Mouse (Mus musculus): ENCODE measurements around the gene Pbx1. TPM values are rescaled to one million over a fixed set of nuclear protein-coding genes. Genes with fewer than 3 reads are reported as not detected.

The Pbx1 gene
- total RNA-seq, 2 experiments from 2014 or later, result 117 to 131 TPM

DNA sequence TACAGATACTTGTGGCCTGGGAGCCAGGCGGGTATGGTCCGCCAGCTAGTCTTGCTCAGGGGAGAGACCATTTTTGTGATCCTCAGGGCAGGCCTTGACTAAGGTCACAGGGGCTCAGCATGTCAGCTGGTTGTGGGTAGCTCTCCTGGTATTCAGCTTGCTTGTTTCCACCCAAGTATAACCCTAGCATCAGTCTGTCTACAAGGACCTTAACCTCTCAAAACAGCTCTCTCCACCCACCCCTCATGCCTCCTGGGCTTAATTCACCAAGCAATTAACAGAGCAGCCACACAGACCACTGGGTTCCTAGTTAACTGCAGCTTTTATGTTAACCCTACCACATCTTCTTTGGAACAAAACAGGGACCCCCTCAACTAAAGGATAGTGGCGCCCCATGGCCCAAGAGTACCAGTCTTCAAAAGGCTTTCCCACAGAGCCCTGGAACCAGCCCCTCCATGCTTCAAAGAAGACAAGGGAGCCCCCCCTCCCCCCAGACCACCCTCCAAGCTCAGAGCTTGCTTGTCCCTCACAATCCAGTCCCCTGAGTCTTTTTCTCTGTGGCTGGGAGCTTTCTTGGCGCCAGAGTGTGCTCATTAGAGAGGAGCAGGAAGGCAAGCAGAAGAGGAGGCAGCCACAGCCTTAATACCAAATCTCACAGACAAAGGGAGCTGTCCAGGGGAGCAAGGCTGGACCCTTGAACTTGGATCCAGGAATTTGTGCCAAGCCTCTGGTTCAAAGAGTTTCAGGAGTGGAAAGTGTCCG is 48.1 kb downstream of the Pbx1 start:
- no peak for DNase-seq

DNA sequence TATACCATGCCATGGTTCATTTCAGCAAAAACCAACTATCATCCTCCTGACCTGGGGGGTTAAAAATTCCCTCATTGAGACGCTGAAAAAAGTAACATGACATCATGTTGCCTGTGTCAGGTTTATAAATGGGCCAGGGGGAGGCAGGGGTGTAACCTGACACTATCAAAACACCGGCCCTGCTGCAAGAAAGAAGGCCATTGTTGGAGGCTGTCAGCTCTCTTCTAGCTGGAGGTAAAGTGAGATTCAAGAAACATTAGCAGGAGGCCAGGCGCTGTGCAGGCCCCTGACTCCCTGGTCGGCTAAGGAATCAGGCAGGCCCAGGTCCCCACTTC is 49.3 kb downstream of the Pbx1 start:
- peak; percentile 33 for DNase-seq

DNA sequence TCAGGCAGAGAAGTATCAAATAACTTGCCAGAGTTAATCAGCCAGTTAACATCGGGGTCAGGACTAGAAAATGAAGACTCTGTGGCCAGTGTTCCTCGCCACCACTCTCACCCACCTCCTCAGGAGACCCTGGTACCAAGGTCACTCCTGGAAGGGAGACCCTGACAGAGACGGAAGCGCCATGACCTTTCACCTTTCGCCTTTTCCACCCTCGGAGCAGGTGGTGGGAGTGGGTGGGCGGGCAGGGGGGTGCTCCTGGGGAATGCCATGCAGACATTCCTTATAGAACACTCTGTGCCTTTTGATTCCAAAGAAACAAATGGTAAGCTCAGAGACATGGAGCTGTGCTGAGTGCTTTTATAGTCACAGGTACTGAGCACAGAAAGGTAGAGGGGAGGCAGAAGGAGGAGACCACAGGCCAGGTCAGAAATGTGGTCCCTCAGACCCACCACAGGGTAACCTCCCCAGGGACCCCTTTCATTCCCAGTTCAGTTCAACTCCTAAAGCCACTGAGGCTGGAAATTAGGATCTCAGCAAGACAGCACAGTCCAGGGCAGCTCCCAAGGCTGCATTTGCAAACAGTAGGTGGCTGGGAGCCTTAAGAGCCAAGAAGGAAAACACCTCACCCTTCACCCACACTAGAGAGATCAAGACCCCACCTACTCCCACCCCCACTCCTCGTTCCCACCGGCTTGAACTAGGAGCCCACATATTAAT is 49.8 kb downstream of the Pbx1 start:
- no peak for DNase-seq

DNA sequence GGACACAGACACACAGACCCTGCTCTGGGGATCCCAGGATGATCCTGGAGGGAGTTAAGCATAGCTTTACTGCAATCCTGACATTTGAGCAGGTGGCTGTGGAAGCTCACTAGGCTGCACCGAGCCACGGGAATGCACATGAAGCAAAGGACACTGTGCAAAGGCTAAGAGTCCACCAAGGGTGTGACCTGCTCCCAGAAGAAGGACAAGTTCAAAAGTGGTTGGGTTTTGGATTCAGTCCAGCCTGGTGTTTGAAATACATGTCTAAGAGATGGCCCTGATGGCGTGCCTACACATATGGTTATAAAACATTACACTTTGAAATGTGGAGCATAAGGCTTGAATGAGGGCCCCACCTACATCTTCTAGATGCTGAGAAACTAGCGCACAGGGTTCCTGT is 50.6 kb downstream of the Pbx1 start:
- DNase-seq, result peak; percentile 43

DNA sequence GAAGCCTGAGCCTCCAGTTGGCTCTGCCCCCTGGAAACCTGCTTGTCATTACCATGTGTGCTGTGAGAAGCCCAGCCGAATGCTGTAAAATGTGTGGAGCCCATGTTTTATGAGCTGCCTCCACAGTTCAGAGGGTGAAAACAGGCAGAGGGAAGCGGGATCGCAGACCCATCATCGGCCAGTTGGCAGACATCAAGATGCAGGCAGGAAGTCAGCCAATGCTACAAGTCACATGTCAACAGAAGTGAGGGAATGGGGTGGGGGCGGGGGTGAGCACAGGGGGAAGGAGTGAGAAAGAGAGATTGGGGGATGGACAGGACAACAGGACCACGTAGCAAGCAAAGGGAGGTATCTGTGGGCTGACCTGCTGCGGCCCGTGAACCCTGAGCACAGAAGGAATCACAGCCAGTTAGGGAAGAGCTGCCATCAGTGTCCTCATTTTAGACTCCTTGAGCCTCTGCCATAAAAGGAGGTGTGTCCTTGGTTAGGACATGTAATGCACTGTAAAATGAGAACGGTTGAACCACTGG is 51.8 kb downstream of the Pbx1 start:
- DNase-seq, result no peak

DNA sequence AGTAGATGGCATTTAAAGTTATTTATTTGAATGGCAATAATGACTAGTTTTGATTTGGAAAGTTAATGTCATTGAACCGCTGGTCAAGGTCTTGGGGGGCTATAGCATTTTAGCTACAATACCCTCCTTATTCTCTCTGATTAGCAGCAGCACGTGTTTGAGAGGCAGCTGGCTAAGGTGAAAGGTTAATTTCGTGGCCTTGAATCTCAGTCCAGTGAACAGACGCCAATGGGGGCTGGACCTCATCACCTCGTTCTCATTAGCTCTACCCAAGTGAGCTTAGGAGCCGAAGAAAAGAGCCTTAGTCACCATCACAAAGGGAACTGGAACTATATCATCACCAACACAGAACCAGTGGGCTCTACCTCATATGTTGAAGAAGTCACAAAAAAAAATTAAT is 54.4 kb downstream of the Pbx1 start:
- no peak for DNase-seq

DNA sequence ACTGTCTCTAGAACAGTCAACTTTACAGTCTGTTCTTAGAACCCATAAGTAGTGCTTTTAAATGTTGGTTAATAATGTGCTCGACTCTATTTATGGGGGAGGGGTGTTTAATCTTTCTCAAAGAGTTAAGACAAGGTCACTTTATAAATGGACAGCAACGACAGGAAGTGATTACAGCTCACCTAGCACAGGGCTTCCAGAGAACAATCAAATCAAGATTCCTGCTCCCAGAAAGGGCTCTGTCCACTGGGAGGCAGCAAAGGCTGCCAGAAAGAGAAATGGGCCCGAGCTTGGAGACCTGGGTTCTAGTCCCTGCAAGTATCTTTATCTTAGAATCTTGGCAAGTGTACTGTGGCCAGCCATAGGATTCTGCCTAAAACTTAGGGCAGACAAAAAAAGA is 55.7 kb downstream of the Pbx1 start:
- DNase-seq, result peak; percentile 51

DNA sequence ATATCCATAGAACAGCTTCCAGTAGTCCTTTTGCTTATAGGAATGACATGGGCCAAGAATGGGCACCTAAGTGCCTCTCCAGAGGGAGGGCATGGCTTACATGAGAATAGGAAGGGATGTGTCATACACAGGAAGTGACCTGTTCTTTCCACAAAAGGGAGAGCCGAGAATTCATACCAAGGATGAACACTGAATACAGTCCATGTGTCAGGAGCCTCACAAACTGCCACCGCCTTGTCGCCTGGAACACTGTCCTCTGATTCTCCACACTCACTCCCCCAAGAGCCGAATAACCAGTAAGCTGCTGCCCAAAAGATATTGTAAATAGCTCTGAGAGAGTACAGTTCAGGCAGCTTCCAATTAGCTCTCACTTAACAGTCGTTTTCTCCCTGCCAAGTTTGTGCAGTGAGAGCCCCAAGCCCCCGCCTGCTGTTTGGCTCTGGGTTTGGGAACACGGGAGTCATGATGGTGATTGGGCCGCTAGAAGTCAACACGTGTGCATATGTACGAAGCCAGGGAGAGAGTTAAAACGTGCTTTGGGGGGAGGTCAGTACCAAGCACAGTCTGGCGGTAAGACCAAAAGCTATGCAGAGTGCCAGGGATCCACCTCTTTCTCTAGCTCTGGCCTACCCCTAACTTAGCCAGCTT is 57.0 kb downstream of the Pbx1 start:
- DNase-seq, result no peak

DNA sequence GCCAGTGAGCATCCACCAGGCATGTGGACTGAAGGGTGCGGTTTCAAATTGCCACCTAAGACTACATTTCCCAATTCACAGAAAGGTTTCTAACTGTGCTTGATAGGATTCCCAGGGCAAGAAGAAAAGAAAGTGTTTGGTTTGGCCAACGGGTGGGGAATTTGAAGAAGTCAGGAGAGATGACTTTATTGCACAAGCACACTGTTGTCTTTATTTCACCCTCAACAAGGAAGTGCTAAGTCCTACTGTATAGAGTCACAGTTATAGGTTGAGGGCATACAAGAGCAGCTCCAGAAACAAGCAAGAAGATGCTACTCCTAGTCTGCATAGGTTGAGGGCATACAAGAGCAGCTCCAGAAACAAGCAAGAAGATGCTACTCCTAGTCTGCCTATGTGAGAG is 60.0 kb downstream of the Pbx1 start:
- no peak for DNase-seq

DNA sequence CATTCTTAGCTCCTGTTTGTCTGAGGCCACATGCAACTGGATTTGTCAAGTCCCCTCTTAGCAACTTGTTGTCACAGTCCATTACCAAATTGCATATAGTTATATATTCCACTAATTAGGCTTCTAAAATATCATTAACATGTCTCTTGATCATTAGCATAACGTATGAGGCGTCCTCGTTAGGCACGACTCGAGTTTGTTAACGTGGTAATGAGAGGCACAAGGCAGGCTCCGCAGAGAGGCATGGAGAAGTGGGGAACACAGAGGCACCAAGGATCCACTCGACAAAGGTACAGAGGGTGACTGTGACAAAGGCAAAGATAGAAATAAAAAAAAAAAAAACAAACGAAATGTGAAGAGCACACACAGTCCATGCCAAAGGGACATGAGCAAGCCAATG is 61.1 kb downstream of the Pbx1 start:
- DNase-seq, result no peak

DNA sequence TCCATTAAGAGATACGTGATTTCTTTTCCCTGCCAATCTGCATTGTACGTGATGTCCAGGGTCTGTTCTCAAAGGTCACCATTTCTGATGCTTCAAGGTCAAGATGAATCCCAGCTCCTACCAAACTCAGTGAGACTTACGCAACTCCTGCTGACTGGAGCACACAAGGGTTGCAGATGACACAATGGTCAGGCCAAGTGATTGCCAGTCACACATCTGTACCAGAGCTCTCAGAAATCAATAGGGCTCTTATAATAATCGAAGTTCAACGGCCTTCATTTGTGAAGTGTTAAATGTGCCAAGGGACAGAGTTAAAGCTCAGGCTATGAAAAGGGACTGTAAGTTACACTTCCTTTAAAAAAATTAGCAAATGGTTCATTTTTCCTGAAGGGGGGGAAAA is 65.8 kb downstream of the Pbx1 start:
- no peak for DNase-seq

DNA sequence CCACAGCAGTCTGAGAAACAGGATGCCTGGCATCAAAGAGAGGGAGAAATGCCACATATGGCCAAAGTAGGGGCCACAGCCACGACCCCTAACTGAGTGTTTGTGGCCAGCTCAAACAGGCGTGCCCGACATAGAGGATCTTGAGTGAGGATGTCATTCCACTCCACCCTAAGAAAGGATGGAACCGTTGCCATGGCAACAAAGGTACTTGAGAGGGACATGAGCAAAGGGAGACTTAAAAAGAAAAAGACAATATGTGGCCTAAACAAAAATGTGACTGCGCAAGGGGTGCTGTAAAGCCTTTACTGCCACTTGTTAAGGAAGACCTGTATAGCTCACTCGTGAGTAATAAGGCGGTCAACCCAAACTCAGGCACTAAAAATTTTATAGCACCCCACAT is 67.7 kb downstream of the Pbx1 start:
- no peak for DNase-seq

DNA sequence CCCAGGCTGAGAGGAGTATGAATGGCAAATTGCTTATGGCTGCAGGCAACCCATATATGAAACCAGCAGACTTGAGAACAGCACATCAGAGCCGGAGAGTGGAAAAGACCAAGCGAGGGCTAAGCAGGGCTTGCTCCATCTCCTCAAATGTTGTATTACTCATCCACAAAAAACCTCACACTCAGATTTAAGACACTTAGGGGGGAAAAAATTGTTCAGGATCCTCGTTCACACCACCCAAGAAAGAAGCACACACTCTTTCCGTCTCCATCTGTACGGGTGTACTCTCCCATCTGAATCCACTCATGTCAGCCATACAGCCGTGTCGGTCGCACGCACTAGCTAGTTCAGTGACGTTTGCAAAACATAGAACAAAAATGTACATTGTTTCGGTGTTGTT is 69.0 kb downstream of the Pbx1 start:
- DNase-seq, result no peak

DNA sequence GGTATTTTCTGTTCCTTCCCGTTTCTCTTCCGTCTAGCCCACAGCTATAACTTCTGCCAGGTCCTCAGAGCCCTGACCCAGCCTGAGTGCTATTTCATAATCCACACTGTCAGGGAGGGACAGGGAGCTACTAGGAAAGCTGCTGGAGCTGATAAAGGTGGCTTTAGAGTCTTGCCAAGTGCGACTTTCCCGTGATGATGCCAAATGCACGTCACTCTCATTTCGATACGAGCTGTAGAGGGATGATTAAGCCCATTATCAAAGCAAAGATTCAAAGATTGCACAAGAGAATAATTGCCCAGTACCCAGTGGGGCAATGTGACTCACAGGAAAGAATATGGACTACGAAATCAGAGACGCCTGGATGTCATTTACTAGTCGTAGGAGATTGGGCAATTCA is 69.6 kb downstream of the Pbx1 start:
- peak; percentile 72 for DNase-seq

DNA sequence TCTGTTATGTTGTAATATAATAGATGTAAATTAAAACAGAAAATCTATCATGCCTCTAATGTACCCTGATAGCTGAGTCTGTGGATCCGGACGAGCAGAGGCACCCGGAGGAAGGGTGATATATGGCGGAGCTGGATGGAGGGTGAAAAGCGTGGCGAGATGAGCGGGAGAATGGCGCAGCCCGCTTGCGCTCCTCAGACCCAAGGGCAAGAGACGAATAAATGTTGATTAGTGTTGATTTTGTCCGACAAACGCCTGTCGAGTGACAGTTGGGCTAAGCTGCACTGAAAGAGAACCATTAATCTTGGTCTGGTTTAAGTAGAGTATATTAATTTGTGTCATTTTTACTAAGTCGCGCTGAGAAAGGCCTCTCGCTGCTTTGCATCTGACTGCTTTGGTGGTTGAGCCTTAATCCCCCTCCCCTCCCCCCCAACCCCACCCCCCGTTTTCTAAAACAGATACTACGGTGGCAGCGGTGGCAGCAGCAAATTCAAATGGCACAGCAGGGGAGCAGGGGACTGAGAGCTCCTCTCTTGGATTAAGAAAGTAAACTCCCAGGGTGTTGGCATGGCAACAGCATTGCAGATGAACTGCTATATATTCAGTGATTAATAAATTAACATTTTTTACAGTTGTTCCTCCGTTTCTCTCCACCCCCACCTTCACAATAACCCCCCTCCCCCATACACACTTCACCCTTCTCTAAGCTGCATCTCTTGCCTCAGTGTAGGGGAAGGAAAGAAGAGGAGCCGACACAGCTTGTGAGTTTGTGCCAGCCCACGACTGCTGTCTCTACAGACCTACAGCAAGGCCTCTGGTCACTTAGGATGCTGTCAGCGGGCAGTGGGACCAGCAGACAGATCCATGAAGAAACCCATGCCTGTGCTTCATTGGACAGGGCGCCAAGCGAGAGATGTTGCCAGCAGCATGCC is 74.1 kb downstream of the Pbx1 start:
- no peak for DNase-seq

DNA sequence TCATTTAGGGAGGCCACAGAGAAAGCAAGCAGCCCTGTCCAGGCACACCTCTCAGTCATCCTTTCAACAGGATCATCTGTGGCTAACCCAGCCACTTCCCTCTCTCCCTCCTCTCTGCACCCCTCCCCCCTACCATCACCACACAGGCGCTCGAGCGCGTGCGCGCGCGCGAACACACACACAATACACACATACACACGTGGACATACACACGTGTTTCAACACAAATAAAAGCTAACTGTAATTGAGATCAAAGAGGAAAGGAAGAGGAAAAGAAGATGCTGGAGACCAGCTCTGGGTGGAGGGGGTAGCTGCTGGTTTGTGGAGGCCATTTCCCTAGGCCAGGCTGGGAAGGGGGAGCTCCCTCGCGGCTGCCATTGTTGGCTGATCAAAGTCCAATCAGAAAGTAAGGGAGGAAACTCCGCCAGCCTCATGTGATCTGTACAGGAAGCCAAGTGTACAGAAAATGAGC is 75.1 kb downstream of the Pbx1 start:
- DNase-seq, result no peak

DNA sequence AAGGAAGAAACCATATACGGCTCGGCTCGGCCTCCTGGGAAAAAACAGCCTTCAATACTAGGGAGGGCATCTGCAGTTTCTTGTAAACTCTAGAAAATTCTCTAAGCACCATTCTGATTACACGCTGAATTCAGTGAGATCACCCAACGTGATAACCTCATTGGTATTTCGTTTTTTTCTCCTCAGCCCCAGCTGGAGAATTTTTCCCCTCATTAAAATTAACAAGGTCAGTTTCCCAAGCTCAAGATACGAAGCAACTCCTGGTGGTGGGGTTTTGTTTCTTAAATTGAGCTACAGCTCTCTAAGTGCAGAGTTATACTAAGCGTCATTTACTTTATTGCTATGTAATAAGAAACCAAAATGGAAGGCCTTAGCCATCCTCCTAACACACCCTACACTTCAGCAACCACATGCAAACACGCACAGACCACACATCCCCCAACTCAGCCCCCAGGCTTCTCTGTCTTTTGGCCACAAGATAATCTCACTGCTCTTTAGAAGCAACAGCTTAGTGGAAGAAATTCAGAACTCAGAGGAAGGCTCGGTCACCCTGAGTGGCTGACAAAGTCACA is 76.0 kb downstream of the Pbx1 start:
- no peak for DNase-seq

DNA sequence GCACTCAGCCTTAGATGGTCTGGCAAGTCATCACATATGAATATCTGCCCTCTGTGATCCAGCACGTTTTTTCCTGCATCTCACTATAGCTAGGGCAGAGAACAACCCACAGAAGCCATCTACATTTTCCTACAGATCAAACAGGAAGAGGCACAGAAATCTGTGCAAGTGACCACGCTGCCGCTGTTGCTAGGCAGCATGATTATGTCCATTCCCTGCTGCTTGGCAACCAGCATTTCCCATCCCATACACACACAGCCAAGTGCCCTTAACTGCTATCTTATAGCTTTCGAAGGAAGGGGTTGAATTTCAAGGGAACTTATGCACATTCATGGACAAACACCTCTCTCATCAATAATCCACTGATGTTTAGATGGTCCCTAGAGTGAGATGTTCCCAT is 77.1 kb downstream of the Pbx1 start:
- DNase-seq, result no peak

DNA sequence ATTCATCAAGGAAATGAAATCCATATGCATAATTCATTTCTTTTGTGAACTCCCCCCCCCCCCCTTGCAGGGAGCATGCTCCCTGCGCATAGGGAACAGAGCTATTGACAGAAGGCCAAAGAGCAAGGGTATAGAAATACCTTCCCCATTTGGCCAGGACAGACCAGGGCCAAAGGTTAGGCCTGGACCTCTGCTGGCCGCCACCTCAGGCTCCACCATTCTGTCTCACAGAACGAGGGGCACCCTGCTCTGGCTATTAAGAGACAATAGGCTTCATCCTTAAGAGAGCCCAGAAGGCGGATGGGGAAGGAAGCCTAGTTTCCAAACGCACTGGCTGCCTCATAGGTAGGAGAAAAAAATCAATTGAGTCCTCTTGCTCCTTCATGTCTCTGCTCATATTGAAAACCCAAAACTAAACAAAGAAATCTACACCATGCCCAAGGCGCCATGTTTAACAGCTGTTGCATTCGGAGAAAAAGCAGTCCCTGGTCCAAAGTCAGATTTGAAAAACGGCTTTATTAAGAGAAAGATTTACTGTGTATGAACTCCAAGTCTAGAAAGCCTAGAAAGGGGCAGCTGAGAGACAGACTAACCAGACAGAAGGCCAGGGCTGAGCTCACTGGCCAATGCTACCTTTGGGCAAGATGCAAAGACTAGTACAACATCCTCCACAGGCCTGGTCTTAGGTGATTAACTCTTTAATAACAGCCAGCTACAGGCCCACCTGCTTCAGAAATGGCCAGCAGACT is 83.9 kb downstream of the Pbx1 start:
- no peak for DNase-seq

DNA sequence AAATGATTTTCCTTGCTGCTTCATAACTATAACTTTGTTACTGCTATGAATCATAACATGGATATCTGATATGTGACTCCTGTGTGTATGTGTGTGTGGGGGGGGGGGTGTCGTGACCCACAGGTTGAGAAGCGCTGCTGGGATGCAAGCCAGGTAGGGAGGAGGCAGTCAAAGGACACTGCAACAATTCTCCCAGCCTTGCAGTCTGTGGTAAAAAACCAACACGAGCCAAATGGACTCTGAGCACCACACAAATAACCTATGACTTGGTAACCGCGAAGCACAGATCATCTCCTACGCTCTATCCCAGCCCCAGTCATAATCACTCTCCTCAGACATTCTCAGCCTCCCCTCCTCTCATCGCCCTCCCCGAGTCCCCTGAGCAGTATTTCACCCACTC is 87.2 kb downstream of the Pbx1 start:
- DNase-seq, result peak; percentile 45

DNA sequence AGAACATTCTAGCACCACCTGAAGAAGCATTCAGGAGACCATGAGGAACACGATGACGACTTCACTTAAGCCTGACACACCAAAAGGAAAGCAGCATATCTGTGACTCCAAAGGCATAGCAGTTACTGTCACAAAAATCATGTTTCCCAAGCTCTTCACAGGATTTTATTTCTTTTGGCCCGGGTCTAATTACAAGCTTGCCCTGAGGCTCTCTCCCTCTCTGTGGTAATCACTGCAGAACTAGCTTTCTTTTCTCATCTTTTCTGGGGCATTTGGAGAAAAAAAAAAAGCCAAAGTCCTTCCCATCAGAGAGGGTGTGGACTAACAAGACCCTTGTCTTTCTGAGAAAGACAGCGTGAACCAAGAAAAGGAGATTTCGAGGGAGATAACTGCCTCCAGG is 87.8 kb downstream of the Pbx1 start:
- DNase-seq, result no peak

Measured in adrenal gland, postnatal 10 days (tissue).